Mouse (Mus musculus): Measurements from ENCODE around the gene Serac1. TPM values are rescaled to one million over a fixed set of nuclear protein-coding genes. Genes with fewer than 3 reads are reported as not detected.

The Serac1 gene
- polyA plus RNA-seq, 1 experiment: 27.3 TPM

DNA sequence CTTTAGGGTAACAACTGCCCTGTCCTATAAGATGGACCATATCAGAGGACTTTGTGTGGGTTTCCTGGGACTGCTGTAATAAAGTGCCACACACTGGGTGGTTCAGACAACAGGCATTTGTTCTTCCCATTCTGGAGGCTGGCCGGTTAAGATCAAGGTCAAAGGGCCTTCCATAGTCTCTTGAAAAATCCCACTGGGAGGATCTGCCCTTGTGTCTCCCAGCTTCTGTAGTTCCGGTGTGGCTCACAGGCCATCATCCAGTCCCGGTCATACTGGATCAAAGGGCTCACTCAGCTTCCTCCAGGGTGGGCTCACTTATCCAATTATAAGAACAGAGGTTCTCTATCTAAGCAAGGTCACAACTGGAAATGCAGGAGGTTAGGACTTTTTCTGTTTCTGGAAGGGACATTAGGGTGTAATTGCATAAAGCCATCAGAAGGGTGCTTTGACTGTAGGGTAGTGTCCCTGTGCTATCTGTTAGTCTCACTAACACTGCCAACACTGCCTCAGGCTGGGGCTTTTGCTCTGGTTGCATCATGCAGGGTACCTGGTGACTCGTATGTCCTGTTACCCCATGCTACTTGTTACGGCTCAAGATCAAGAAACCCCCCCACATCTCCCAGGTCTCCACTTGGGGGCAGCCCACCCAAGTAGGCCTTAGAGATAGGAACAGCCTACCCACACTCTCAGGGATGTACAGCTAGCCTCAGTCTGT, 86.5 kb downstream of the Serac1 start:
- TF ChIP-seq CTCF (IDR thresholded peaks at IDR 0.05; ENCODE audit: borderline replicate concordance, extremely low read depth, insufficient read depth, insufficient read length) (no peak), POLR2A (IDR thresholded peaks at IDR 0.05; ENCODE audit: borderline replicate concordance, extremely low read depth, insufficient read depth, insufficient read length, poor library complexity, severe bottlenecking) (no peak)
- DNase-seq (ENCODE audit: low read depth): no peak

Other genes starting within 250 kb of the Serac1 start
- gene Snx9, start 238.4 kb downstream of the Serac1 start, polyA plus RNA-seq (2012; rRNA removed): 8.8 and 11.5 TPM in 2 replicates
- gene Synj2, start 138.5 kb downstream of the Serac1 start, polyA plus RNA-seq (2012; rRNA removed): 0.81 and 1.6 TPM in 2 replicates
- 88.8 and 95.2 TPM in 2 replicates for gene Gtf2h5, start within 50 bp of the Serac1 start, polyA plus RNA-seq (2012; rRNA removed)
- 140 and 178 TPM in 2 replicates for gene Tulp4, start 26.7 kb upstream of the Serac1 start, polyA plus RNA-seq (2012; rRNA removed)
- gene Tmem181a, start 177.1 kb upstream of the Serac1 start, polyA plus RNA-seq (2012; rRNA removed): 32.2 and 38.8 TPM in 2 replicates
- gene Dynlt1a, start 237.8 kb upstream of the Serac1 start, polyA plus RNA-seq (2012; rRNA removed): 48.2 and 50.8 TPM in 2 replicates